Mouse (Mus musculus) small intestine, adult 2 months (tissue): ENCODE results near the gene Cdr2l.

Source experiments
- CTCF ChIP-seq: fragments of 200-500 bp; IDR thresholded peaks from 2 replicates; pipeline ENCODE4 v1.5.1; 2012; ENCODE audit warnings: low read depth, mild to moderate bottlenecking, control low read depth, inconsistent platforms, low read length, moderate library complexity, mixed read lengths; ENCODE audit not compliant: insufficient replicate concordance, insufficient read length; ENCODE audit errors: extremely low read depth
- POLR2A ChIP-seq: fragments of 200-500 bp; IDR thresholded peaks from 2 replicates; pipeline ENCODE4 v1.6.1; 2012; ENCODE audit warnings: low read depth, mild to moderate bottlenecking, control low read depth, inconsistent platforms, low read length, moderate library complexity

- TF ChIP-seq CTCF, result no peak
- no peak for TF ChIP-seq POLR2A
Measured at GRCm38 (mm10) chr11:115393721-115394325, 12.1 kb downstream of the Cdr2l start.
